Mouse (Mus musculus) E14TG2a.4 (cell line): Measurements from ENCODE around the gene Ensa.

Experiments
- CTCF ChIP-seq: conservative IDR thresholded peaks from 2 replicates; pipeline ENCODE4 v1.5.1; 2014; ENCODE audit warnings: low read length
- NANOG ChIP-seq: IDR thresholded peaks from 2 replicates; pipeline ENCODE4 v1.6.1; 2014; ENCODE audit warnings: borderline replicate concordance, low read length, mixed read lengths

- TF ChIP-seq CTCF (no peak), NANOG (no peak)
Measured at GRCm38 (mm10) chr3:95643097-95643496, 18.3 kb downstream of the Ensa start.
